Mouse (Mus musculus) adrenal gland, adult 8-10 months (tissue): ENCODE measurements around the gene Itch. TPM values are rescaled to one million over a fixed set of nuclear protein-coding genes. Genes with fewer than 3 reads are reported as not detected.
"Not testable (repeated sequence)": the region's sequence is repeated elsewhere in the genome, so short reads cannot be mapped to it uniquely, and the experiment has no call there.

Experiments
- DNase-seq: peaks from one replicate; pipeline ENCODE4 v3.0.0; 2022
- total RNA-seq, 4 experiments: library from RNA; stranded (reverse); gene quantifications; 2 replicates each; pipeline ENCODE4 v1.2.4; 2022

Gene Itch
- total RNA-seq, result 10 to 100 TPM; 47.2 to 72.7 (median 56.8) TPM

DNA sequence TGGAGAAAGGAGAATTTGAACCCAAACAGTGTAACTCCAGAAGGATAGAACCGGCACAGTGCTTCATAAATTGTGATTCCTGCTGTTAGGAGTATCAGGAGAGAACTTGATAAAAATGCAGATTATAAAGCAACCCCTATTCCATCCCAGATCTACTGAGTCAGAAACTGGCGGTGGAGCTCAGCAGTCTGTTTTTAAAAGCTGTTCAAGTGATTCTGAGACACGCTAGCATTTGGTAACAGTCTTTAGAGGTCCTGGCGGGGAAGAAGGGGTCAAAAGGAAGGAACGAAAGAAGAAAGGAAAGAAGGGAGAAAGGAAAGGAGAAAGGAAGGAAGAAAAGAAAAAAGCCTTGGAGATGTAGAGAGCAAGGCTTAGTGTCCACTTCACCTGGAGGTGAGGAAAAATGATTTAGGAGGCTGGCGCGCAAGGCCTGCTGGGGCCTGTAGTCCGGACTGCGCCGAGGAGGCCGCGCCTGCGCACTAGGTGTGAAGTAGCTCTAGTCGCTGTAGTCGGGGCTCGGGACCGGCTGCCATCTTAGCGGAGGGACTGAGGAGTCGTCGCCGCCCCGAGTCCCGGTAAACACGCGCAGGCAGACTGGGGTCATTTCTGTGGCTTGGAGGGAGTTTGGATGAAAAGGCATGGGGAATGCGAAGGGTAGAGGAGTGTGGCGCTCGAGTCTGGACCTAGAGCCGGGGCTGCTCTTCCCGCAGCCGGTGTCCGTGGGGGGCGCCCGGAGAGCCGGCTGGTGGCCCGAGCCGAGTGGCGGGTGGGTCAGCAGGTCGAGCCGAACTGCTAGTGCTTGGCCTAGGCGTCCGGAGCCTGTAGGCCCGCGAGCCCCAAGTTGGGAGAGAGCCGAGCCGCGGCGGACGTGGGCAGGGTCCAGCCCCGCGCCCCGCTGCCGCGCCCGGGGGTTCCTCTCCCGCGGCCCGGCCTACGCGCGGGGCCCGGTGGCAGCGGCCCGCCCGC lies at the start of gene Itch:
Gene Itch, plus strand, starts transcription at position 499 of the 966 bp plus-strand sequence.
- DNase-seq, result peak; percentile 91

- no peak for DNase-seq
Observed at GRCm38 (mm10) chr2:155084546-155084945, 48.8 kb upstream of the Itch start.

DNA sequence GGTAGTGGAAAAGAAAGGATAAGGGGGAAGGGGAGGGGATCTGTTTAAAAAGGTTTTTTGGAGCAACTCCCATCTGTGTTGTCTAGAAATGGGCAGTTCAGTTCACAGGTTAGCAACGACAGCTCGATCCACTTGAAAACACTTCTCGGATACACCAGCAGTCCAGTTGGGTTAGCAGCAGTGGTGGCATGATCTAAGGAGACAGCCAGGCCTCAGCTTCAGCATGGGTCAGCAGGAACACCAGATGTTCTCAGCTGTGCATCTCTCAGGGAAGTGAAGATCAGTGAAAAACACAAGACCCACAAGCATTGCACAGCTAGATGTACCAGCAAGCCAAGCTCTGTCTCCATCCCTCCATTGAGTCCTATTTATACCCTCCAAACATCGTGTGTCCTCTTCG lies 47.0 kb upstream of the Itch start:
- no peak for DNase-seq

DNA sequence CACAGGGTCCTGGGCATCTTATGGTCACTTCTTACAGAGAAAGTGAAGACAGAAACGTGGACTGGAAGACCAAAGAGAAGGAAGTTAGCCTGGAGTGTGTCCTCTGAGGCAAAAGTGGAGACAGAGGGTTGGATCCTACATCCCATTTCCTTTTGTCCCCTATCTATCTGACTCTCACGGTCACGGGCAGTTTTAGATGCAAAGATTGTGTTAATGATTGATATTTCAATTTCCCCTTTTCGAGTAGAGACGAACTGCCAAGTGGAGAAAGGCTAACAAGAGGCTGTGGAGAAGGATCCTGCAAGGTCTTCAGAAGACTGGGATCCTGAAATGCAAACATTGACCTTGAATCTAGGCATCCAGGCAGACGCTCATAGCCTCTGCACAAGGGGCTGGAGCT lies 45.0 kb upstream of the Itch start:
- no peak for DNase-seq

DNA sequence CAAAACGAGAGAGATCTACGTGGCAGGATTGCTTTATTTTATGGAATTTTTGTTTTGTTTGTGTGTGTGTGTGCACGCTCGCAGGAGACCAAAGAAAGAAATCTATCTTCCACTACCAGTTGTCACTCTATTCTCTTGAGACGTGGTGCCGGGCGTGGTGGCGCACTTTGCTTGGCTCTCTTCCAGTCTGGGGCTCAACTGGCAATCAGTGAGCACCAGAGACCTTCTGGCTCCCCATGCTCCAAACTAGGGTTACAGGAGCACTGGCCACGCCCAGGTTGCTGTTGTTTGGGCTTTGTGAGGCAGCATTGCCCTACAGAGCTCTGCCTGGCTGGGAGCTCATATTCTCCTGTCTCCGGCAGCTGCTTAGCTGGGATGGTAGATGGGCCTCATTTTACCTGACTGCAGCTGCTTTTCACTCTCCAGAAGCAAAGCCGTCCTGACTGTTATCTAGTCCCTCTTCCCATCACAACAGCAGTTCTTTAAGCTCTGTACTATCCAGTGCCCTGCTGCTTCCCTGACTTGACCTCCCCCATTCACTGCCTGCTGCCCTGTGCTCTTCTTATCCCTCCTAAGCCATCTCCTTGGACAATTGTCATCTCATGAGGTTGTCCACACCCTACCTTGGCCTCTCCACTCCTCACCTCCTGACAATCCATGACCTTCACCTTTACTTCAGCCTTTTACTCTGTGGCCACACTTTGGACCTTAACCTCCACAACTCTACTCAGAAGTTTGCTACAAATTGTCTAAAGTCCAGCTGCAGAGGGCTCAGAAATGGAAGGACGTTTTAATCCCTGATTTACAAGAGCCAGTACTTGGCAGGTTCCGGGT lies 42.2 kb upstream of the Itch start:
- no peak for DNase-seq

DNA sequence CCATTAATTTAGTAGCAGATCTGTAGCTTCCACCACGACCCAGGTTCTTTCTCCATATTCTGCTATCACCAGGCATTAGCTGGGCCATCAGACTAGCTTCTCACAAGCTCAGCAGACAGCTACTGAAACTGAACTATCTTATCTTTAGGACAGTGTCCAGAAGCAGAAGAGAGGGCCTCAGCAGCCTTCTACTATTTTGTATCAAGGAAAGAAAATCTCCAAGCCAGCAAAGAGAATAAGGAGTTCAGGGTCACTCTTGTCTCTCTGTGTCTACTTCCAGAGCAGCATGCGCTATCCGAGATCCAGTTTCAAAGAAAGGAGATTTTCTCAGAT lies 41.6 kb upstream of the Itch start:
- DNase-seq, result no peak

- DNase-seq, result no peak
Observed at GRCm38 (mm10) chr2:155093418-155093817, 39.9 kb upstream of the Itch start.

DNA sequence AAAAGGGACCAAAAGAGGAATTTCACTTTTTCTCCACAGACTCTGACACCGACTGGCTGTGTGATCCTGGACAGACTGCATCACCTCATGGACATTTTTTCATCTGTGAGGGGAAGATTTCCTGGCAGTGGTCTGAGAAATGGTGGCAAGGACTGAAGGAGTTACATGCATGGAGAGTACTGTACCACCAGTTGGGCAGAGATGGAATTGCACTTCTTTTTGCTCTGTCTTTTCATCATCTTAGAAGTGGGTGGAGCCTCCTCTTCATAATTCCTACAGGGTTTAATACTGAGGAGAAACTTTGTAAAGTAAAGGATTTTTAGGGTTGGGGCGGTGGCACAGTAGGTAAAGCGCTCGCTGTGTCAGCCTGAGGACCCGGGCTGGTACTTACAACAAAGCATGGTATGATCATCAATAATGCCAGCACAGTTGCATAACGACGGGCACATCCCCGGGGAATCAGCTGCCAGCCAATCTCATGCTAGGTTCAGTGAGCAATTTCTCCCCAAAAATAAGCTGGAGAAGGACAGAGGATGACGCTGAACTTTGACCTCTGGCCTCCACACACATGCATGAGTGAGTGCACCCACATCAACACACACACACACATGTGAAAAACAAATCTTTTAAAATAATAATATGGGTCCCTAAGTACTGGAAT lies 34.5 kb upstream of the Itch start:
- no peak for DNase-seq

- DNase-seq, result no peak
Observed at GRCm38 (mm10) chr2:155099421-155099820, 33.9 kb upstream of the Itch start.

GRCm38 (mm10) chr2:155099994-155100795 lies 33.1 kb upstream of the Itch start:
- DNase-seq, result no peak

GRCm38 (mm10) chr2:155100796-155101259 lies 32.5 kb upstream of the Itch start:
- no peak for DNase-seq

DNA sequence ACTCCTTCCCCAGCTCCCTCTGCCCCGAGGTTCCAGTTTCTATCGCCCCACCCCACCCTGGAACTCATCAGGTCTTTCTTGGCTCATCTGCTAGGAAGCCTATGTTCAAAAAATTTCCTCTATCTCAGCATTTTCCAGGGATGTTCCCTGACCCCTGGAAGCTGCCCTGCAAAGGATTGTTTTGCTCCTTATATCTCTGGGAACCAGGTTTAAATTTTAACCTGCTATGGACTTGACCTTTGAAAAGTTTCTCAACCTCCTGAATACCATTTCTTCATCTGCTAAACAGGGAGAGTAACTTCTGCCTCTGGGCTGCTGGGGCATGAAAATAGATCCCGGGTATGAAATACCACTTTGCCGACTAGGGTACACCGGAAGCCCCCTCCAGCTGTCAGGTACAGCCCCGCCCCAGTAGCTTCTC lies 31.5 kb upstream of the Itch start:
- DNase-seq, result no peak

DNA sequence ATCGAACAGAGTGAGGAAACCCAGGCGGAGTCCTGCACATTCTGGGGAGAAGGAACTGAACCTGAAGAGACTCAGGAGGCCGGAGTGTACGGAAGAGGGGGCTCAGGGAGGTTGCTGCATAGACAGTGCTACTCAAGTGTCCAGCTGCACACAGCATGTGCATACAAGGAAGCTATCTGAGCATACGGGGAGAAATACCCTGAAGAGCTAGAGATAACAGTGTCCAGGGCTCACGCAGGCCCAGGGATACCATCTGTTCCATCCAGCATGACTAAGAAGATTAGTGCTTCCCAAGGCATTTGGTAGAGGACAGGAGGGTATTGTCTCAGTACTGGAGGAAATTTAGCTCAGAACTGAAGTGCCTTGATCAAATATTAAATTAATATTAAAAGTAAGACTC lies 29.7 kb upstream of the Itch start:
- DNase-seq, result no peak

GRCm38 (mm10) chr2:155107276-155107675 lies 26.0 kb upstream of the Itch start:
- not testable (repeated sequence) for DNase-seq

- no peak for DNase-seq
Observed at GRCm38 (mm10) chr2:155115216-155115830, 18.0 kb upstream of the Itch start.

DNA sequence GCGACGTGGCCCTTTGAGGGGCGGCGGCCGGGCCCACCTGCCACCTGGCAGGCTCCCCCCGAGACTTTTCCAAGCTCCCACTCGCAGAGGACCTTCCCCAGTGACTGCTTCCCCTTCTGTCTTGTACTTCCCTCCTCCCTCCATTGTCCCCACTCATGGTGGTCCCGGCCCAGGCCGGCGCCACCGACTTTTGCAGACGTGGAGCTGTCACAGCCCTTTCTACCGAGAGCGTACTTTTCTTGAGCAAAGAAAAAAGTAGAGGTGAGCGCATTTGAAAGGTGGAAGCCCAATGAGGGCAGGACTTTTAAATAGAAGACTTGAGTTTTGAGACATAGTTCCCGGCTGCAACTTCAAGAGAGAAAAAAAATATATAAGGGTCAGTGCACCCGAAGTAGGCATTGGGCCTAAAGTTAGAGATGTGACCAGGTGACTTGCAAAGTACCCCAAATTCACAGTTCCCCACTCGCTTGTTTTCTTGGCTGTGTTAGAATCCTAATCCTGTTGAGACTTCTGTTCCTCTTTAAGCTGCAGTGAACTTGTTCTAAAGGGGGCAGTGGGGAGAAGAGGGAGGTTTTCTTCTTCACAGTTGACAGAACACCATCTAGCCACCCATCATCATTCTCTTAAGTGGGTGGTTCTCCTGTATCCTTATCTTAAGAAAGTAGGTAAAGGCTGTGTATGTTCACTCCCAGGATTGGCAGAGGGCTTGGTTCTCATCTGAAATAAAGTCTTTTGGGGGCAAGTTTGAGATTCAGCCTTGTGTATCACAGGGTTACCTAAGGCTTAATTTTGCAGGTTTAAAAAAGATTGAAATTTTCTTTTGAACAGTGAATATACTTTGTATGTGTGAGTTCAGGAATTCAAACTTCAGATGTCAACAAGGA lies 910 bp downstream of the Itch start:
- peak; percentile 11 for DNase-seq

DNA sequence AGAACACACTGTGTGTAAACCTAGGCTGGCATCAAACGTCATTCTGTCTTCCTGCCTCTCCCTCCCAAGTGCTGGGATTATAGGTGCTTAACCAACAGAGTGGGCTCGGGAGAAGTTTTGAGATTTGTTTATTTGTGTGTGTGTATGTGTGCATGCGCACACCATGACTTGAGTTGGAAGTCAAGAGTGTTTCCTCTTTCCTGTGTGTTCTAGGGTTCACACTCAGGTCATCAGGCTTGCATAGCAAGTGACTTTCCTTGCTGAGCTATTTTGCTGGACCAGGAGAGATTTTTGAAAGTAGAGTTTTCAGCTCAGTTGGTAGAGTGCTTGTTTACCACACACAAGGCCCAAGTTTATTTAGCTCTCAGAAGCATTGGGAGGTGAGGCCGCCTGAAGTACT lies 1.8 kb downstream of the Itch start:
- no peak for DNase-seq

- no peak for DNase-seq
Observed at GRCm38 (mm10) chr2:155135534-155135933, 2.2 kb downstream of the Itch start.

DNA sequence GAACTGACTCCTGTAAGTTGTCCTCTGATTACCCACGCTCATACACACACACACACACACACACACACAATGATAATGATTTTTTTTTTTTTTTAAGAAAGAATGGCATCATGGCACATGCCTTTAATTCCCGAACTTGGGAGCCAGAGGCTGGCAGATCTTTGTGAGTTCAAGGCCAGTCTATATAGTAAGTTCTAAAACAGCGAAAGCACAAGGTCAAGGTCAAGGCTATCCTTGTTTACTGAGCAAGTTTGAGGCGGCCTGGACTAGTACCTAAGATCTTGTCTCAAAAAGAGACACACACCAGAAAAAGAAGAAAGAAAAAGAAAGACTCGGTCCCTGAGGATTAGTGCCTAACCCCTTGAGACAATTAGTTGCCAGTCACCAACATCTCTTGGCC lies 7.7 kb downstream of the Itch start:
- DNase-seq, result no peak

- DNase-seq, result no peak
Observed at GRCm38 (mm10) chr2:155142025-155142555, 8.8 kb downstream of the Itch start.
